Mouse (Mus musculus) olfactory bulb, adult 2 months (tissue): Measurements from ENCODE around the gene Cyp4f39. TPM values are rescaled to one million over a fixed set of nuclear protein-coding genes. Genes with fewer than 3 reads are reported as not detected.

Source experiments
- H3K27ac ChIP-seq: fragments of 200-500 bp; 2 replicates; pipeline ENCODE4 v1.5.1; 2012; ENCODE audit warnings: low read depth, low read length; ENCODE audit not compliant: insufficient read depth
- H3K4me1 ChIP-seq: fragments of 200-500 bp; 2 replicates; pipeline ENCODE4 v1.6.1; 2012; ENCODE audit warnings: low read length; ENCODE audit not compliant: control insufficient read depth, insufficient read depth
- H3K4me3 ChIP-seq: fragments of 200-500 bp; 2 replicates; pipeline ENCODE4 v1.5.1; 2012; ENCODE audit warnings: mild to moderate bottlenecking, low read depth, low read length, moderate library complexity; ENCODE audit not compliant: insufficient read depth
- CTCF ChIP-seq: fragments of 200-500 bp; IDR thresholded peaks from 2 replicates; pipeline ENCODE4 v1.5.1; 2012; ENCODE audit warnings: low read depth, mild to moderate bottlenecking, low read length, moderate library complexity; ENCODE audit not compliant: insufficient read depth
- POLR2A ChIP-seq: fragments of 200-500 bp; IDR thresholded peaks from 2 replicates; pipeline ENCODE4 v1.6.1; 2012; ENCODE audit warnings: mild to moderate bottlenecking, low read depth, low read length, moderate library complexity; ENCODE audit not compliant: insufficient read depth
- WGBS: fragments of 180-500 bp; shearing (Covaris S2); methylation state at CpG from one replicate; pipeline ENCODE4 v1.1.7; 2018; 5-methylcytosine and 5-hydroxymethylcytosine counted together
- polyA plus RNA-seq: library from polyadenylated mRNA; stranded (reverse); fragments of >200 nt; gene quantifications from 2 replicates; pipeline ENCODE4 v1.2.4, GENCODE M21; 2012; ENCODE audit warnings: low replicate concordance; ENCODE audit not compliant: missing spikeins, insufficient read depth, insufficient read length

The Cyp4f39 gene
- polyA plus RNA-seq, 1 experiment: not detected

DNA sequence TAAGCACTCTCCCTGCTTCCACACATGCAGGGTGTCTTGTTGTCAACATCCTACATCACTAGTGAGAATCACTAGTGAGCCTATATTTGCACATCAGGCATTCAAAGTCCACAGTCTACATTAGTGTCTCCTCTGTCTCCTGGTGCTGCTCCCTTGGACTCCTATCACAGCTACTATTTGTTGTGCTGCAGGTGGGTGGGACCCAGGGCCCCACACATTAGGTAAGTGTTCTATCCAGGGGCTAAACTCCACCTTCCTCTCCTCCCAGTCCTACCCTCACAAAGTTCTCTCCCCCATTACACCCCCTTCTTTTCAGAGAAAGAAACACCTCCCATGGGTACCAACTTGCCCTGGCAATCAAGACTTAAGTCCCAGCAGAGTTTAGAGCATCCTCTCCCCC lies 25.9 kb upstream of the Cyp4f39 start:
- no peak overlapping the region for H3K4me3 ChIP-seq
- no peaks in the 10 kb centered on the region for H3K4me1 ChIP-seq
- no peak overlapping the region for H3K27ac ChIP-seq
- TF ChIP-seq CTCF (no peak), POLR2A (no peak)

DNA sequence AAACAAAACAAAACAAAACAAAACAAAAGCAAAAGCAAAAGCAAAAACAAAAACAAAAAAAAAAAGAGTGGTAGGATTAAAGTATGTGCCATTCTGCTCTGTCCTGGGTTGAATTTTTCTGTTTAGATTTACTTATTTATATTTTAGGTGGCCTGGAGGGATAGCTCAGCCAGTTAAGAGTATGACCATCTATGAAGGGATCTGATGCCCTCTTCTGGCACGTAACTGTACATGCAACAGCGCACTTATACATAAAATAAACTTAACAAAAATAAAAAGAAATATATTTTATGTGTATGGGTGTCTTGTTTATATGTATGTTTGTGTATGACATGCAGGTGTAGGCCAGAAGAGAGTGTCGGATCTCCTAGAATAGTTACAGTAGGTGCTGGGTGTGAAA lies 20.6 kb upstream of the Cyp4f39 start:
- Histone ChIP-seq H3K4me3 (no peak overlapping the region), H3K27ac (no peak overlapping the region), H3K4me1 (peaks cover 4% of the 10 kb centered on the region; the same call in 1 of the 2 replicates)
- 59% methylated on average over 3 of the region's 3 CpGs for WGBS
- no peak for TF ChIP-seq POLR2A
- no peak for TF ChIP-seq CTCF

DNA sequence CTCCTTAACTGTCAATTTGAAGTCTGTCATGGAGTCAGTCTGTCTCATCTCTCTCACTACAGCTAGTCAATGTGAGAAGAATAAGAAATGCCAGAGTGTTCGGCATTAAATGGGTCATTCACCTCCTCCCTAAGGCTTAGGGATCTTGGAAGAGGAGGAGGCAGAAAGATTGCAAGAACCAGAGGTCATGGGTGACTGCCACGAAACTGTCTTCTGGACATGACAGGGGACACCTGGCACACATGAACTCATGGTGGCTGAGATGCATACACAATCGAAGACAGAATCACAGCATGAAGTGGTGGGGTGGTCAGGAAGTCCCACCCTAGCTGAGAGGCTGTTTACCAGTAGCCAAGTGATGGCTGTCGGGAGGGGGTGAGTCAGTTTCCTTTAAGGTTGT lies 18.2 kb upstream of the Cyp4f39 start:
- TF ChIP-seq POLR2A: no peak
- TF ChIP-seq CTCF: no peak
- 74% methylated on average over 4 of the region's 4 CpGs for WGBS

DNA sequence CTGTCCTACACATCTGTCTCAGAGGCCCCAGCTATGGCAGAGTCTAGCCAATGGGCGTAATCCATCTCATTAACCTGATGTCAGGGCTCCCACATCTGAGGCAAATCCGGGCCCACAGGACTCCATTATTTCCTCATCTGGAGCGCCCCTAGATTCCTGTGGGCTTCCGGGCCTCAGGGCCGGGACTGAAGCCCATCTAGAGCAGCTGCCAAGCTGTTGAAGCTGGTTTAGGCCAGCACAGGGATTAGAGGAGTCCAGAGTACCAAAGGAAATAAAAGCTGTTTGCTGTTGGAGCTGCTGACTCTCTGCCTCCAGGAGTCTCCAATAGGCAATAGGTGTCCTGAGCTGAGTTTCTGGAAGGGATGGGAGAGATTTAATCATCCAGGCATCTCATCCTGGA lies 17.4 kb upstream of the Cyp4f39 start:
- no peak for TF ChIP-seq CTCF
- H3K27ac ChIP-seq: no peak overlapping the region
- H3K4me3 ChIP-seq: no peak overlapping the region
- peaks cover 4% of the 10 kb centered on the region; the same call in 1 of the 2 replicates for H3K4me1 ChIP-seq
- WGBS: 58% methylated on average over 5 of the region's 5 CpGs

More for the DNA sequence above, 18.2 kb upstream of the Cyp4f39 start:
- Histone ChIP-seq H3K27ac (no peak overlapping the region), H3K4me1 (peaks cover 4% of the 10 kb centered on the region; the same call in 1 of the 2 replicates), H3K4me3 (no peak overlapping the region)

DNA sequence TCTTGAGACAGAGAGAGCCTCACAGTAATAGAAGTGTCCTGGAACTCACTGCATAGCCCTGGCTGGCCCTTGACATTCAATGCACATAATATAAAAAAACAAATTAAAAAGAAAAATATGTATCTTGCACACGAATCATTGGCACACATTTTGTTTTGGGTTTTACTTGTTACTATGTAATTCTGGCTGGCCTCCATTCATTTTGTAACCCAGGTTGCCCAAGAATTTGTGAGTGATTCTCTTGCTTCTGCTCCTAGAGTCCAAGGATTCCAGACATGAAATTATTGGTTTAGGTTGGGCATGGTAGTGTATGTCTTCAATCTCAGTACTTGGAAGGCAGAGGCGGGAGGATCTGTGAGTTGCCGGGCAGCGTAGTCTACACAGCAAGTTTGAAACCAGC lies 15.4 kb upstream of the Cyp4f39 start:
- WGBS: 97% methylated on average over 4 of the region's 4 CpGs
- TF ChIP-seq CTCF (no peak), POLR2A (no peak)
- H3K4me1 ChIP-seq: peaks cover 4% of the 10 kb centered on the region; the same call in 1 of the 2 replicates
- no peak overlapping the region for H3K27ac ChIP-seq
- H3K4me3 ChIP-seq: no peak overlapping the region

DNA sequence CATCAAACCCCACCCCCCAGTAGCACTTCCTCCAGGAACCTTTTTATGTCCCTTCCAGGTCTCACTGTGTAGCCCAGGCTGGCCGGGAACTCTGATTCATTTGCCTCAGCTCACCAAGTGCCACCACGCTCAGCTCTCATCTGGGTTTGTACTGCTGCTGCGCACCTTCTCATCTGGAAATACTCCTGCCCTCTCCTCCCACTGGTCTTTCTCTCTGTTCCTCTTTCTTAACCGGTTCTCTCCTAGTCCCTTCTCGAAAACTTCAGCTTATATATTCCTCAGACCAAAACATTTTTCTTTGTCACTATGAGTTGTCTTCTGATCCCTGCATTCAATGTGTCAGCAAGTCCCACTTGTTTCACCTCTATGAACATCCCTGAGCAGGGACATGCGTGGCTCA lies 9.3 kb upstream of the Cyp4f39 start:
- Histone ChIP-seq H3K4me3 (no peak overlapping the region), H3K4me1 (no peaks in the 10 kb centered on the region), H3K27ac (no peak overlapping the region)
- TF ChIP-seq CTCF (no peak), POLR2A (no peak)
- 75% methylated on average over 6 of the region's 6 CpGs for WGBS

DNA sequence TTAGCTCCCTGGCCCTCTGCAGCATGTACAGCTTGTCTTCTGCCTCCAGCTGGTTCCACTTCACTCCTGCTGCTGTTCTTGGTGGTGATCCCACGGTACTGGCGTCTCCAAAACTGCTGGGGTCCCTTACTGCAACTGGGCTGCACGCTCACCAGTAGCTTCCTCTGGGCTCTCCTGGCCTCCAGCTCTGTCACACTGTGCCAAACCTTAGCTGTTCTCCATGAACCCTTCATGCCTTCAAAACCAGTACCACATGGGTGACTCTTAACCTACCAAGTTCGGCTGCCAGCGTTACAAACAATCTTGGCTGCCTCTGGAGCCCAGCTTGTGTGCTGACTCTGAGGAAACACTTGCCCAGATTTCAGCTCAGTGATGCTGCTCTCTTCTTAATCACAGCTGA lies 7.5 kb upstream of the Cyp4f39 start:
- no peak overlapping the region for H3K4me3 ChIP-seq
- TF ChIP-seq POLR2A (no peak), CTCF (no peak)
- WGBS: 72% methylated on average over 5 of the region's 5 CpGs
- H3K4me1 ChIP-seq: no peaks in the 10 kb centered on the region
- no peak overlapping the region for H3K27ac ChIP-seq

DNA sequence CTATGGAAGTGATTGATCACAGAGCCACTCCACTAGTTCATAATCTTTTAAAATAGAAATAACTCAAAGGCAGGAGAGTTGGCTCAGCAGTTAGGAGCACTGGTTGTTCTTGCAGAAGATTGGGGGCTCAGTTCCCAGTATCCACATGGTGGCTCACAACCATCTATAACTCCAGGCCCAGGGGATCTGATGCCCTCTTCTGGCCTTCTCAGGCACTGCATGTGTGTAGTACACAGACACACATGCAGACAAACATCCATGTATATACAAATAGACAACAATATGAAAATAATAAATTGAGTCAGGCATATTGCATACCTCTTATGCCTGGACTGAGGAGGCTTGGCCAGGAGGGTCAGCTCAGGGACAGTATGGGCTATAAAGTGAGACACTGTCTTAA lies 5.3 kb upstream of the Cyp4f39 start:
- Histone ChIP-seq H3K27ac (no peak overlapping the region), H3K4me1 (no peaks in the 10 kb centered on the region), H3K4me3 (no peak overlapping the region)
- TF ChIP-seq POLR2A (no peak), CTCF (no peak)

DNA sequence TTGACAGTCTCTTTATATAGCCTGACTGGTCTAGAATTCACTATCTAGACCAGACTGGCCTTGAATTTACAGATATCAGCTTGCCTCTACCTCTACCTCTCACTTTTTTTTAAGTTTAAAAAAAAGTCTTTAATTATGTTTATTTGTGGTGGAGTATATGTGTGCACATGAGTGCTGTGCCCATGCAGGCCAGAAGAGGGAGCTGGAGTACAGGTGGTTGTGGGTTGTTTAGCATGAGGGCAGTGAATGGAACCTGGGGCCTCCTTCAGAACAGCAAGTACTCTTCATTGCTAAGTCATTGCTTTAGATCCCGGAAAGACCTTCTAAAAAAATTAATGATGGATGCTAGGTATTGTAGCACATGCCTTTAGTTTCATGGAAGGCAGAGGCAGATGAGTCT lies 3.5 kb upstream of the Cyp4f39 start:
- no peak overlapping the region for H3K27ac ChIP-seq
- H3K4me1 ChIP-seq: peaks cover 5% of the 10 kb centered on the region
- WGBS: 97% methylated on average over 1 of the region's 1 CpGs
- no peak overlapping the region for H3K4me3 ChIP-seq
- TF ChIP-seq POLR2A (no peak), CTCF (no peak)

DNA sequence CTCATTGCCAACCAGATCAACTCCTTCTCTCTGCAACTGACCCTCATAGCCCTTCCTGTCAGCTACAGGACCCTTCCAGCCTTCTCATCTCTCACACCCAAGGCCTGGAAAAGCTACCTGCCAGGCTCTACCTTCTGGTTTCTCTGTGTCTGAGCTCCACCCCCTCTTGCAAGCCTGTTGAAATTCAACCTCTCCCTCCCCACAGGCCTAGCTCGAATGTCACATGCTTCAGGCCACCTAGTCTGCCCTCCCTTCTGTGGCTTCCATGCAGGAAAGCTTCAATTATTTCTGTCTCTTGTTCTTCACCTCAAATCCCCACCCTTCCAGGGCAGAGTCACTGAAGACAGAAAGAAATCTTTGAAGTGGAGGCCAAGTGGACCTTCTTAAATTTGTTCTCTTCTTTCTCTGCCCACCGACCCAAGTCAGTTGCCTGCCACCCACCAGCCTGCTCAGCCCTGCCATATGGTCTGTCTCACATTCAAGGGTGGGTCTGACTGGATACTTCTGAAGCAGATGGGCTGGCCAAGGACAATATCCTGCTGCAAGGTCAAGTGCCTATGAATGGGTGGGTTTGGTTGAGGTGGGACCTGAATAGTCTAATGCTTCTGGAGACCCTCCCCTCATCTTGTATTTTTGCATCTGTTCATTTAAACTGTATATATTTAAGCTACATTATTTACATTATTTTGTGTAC lies 1.5 kb upstream of the Cyp4f39 start:
- Histone ChIP-seq H3K27ac (no peak overlapping the region), H3K4me3 (no peak overlapping the region), H3K4me1 (peaks cover 5% of the 10 kb centered on the region)
- no peak for TF ChIP-seq CTCF
- no peak for TF ChIP-seq POLR2A
- 50% methylated on average over 2 of the region's 2 CpGs for WGBS
